Mouse (Mus musculus): ENCODE measurements around the gene Elmod3.

DNA sequence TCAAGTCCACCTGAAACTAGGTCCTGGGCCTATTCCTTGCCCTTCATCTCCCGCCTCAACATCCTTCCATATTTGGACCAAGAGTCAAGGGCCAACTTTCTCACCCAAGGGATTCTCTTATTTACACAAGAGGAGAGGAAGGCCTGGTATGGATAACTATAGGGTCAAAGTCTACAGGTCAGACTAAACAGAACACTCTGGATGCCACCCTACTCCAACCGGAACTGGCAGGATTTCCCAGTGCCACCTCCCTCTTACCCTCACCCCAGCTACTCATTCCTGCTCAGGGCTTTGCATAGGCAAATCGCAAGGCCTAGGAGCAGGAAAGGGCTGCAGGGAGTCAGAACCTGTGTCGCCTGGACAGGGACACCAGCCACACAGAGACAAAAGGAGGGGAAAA is 75.0 kb downstream of the Elmod3 start:
- TF ChIP-seq CTCF (IDR thresholded peaks at IDR 0.05; ENCODE audit: borderline replicate concordance, control insufficient read depth, extremely low read depth, insufficient read depth, low read length, poor library complexity) (no peak), POLR2A (IDR thresholded peaks at IDR 0.05; ENCODE audit: control insufficient read depth, extremely low read depth, insufficient read depth, low read length, poor library complexity) (no peak)
